Mouse (Mus musculus): ENCODE data around the gene Golga2.

- TF ChIP-seq POLR2A (IDR thresholded peaks at IDR 0.05; ENCODE audit: borderline replicate concordance, extremely low read depth, insufficient read depth, insufficient read length, poor library complexity, severe bottlenecking) (peak; percentile 63; the same call in 1 of the 2 replicates), CTCF (IDR thresholded peaks at IDR 0.05; ENCODE audit: borderline replicate concordance, extremely low read depth, insufficient read depth, insufficient read length) (no peak)
Observed at GRCm38 (mm10) chr2:32287923-32288367, 761 bp downstream of the Golga2 start, which contains the start of gene Swi5.

Data from brain, embryonic 14.5 days (tissue).